8 mouse cellular contexts compared by ENCODE assay signal in genomic region chr4:123667260-123667867, GRCm38 (mm10). TPM values are rescaled to one million over a fixed set of nuclear protein-coding genes. Genes with fewer than 3 reads are reported as not detected.
DNase-seq lines count a peak whose midpoint lies in the region; ATAC-seq and TF ChIP-seq lines count a peak whose summit lies in the region.

No protein-coding gene starts in this region.

- TF ChIP-seq CTCF in small intestine, adult 2 months (IDR thresholded peaks at IDR 0.05; ENCODE audit: extremely low read depth, insufficient read length, insufficient replicate concordance, low read depth, low read length) = peak; percentile 60; the same call in 1 of the 2 replicates

- H3K4me1 ChIP-seq in heart, embryonic 11.5 days (ENCODE audit: control insufficient read depth, insufficient read depth, low read length) = peaks cover 23% of the 10 kb centered on the region
- peaks cover 59% of the 10 kb centered on the region for H3K4me1 ChIP-seq in midbrain, embryonic 12.5 days
- peaks cover 2% of the 10 kb centered on the region; the same call in 1 of the 2 replicates for H3K4me1 ChIP-seq in small intestine, adult 2 months (ENCODE audit: control insufficient read depth, insufficient read depth, insufficient read length, low read length)

- no peaks in the 10 kb centered on the region for H3K36me3 ChIP-seq in heart, embryonic 11.5 days (ENCODE audit: control insufficient read depth, insufficient read depth, low read length)
- H3K36me3 ChIP-seq in midbrain, embryonic 12.5 days = no peaks in the 10 kb centered on the region
- no peaks in the 10 kb centered on the region for H3K36me3 ChIP-seq in small intestine, adult 2 months (ENCODE audit: control insufficient read depth, insufficient read depth, low read length)

- no peak overlapping the region for H3K27ac ChIP-seq in heart, embryonic 11.5 days (ENCODE audit: low read depth, low read length)
- peak overlapping the region; percentile 61 for H3K27ac ChIP-seq in midbrain, embryonic 12.5 days (replicated peaks)
- no peak overlapping the region for H3K27ac ChIP-seq in small intestine, adult 2 months (ENCODE audit: insufficient read depth, low read depth, low read length)

- intact Hi-C loops in left cerebral cortex, postnatal 25 days (cut with DNase I) = loop anchor here (2.0 to 10.0 kb wide), 3 partner anchors 73 to 363 kb away; no protein-coding TSS in a partner anchor

- peak; percentile 94 for DNase-seq in heart, adult 11 months
- peak; percentile 76 to 93 for DNase-seq in cerebellum, postnatal 36 days
- DNase-seq in gastrocnemius, adult 18-20 months (ENCODE audit: low spot score) = peak; percentile 86
- peak; percentile 91 for DNase-seq in hindlimb bud, embryonic 11.5 days (ENCODE audit: extremely low spot score, low read depth, low spot score)
- peak; percentile 87 to 93 for DNase-seq in left cerebral cortex, postnatal 25 days (ENCODE audit: low spot score in 2 of 2)

- no peak for ATAC-seq in heart, embryonic 11.5 days (replicated peaks; ENCODE audit: insufficient number of reproducible peaks, low FRiP score, low TSS enrichment)
- no peak for ATAC-seq in midbrain, embryonic 12.5 days (ENCODE audit: low FRiP score, low read depth)

- WGBS in heart, embryonic 11.5 days (ENCODE audit: insufficient replicate concordance) = 60% methylated on average over 1 of the region's 1 CpGs
- 6% methylated on average over 1 of the region's 1 CpGs for WGBS in midbrain, embryonic 12.5 days
- 78% methylated on average over 1 of the region's 1 CpGs for WGBS in small intestine, adult 2 months

- no peak overlapping the region for H3K4me3 ChIP-seq in heart, embryonic 11.5 days (ENCODE audit: low read depth, low read length)
- H3K4me3 ChIP-seq in midbrain, embryonic 12.5 days = no peak overlapping the region
- H3K4me3 ChIP-seq in small intestine, adult 2 months (ENCODE audit: low read depth, low read length) = no peak overlapping the region

- no peaks in the 10 kb centered on the region for H3K27me3 ChIP-seq in heart, embryonic 11.5 days (ENCODE audit: control insufficient read depth, insufficient read depth, low read length)
- H3K27me3 ChIP-seq in midbrain, embryonic 12.5 days = no peaks in the 10 kb centered on the region
- H3K27me3 ChIP-seq in small intestine, adult 2 months (ENCODE audit: control insufficient read depth, insufficient read depth, low read length) = 0 out of 2 replicates have a peak, but pooled peaks cover 2% of the 10 kb centered on the region

- no peak for TF ChIP-seq POLR2A in small intestine, adult 2 months (IDR thresholded peaks at IDR 0.05; ENCODE audit: low read depth, low read length)

- no peak overlapping the region for H3K4me2 ChIP-seq in heart, embryonic 11.5 days
- H3K4me2 ChIP-seq in midbrain, embryonic 12.5 days (replicated peaks) = peak overlapping the region; percentile 18; the same call in 1 of the 2 replicates

- H3K9ac ChIP-seq in heart, embryonic 11.5 days (ENCODE audit: low read depth, low read length) = no peak overlapping the region
- H3K9ac ChIP-seq in midbrain, embryonic 12.5 days (replicated peaks) = peak overlapping the region; percentile 25; the same call in 1 of the 2 replicates

- H3K9me3 ChIP-seq in heart, embryonic 11.5 days (replicated peaks; ENCODE audit: control insufficient read depth, low read length) = no peaks in the 10 kb centered on the region
- no peaks in the 10 kb centered on the region for H3K9me3 ChIP-seq in midbrain, embryonic 12.5 days

RNA-seq across cellular contexts. Expression of gene Macf1, which starts 16.8 kb away (rescaled TPM):
- polyA plus RNA-seq in heart, embryonic 11.5 days (2014; fragmentation: Nextera tagmentation; extraction: Ambion mirVana) = 68.5 and 108 TPM in 2 replicates
- 10 to 100 TPM; 49.0 to 55.4 TPM for total RNA-seq in gastrocnemius, adult 18-20 months (2021)
- total RNA-seq in left cerebral cortex, postnatal 25 days (2021) = 100 to 1,000 TPM; 202 to 222 TPM
- 78.3 and 79.3 TPM in 2 replicates for polyA plus RNA-seq in midbrain, embryonic 12.5 days (2016; fragmentation: Nextera tagmentation; extraction: Ambion mirVana)
- 14.9 and 22.3 TPM in 2 replicates for polyA plus RNA-seq in small intestine, adult 2 months (2012; rRNA removed)

RNA-seq across cellular contexts. Expression of gene Ndufs5, which starts 50.6 kb away (rescaled TPM):
- 490 and 495 TPM in 2 replicates for polyA plus RNA-seq in heart, embryonic 11.5 days (2014; fragmentation: Nextera tagmentation; extraction: Ambion mirVana)
- 100 to 1,000 TPM; 270 to 291 TPM for total RNA-seq in gastrocnemius, adult 18-20 months (2021)
- 100 to 1,000 TPM; 184 to 187 TPM for total RNA-seq in left cerebral cortex, postnatal 25 days (2021)
- 318 and 329 TPM in 2 replicates for polyA plus RNA-seq in midbrain, embryonic 12.5 days (2016; fragmentation: Nextera tagmentation; extraction: Ambion mirVana)
- 7.1 and 16.5 TPM in 2 replicates for polyA plus RNA-seq in small intestine, adult 2 months (2012; rRNA removed)

Comparison
In these comparisons a context has a peak if more than half of its experiments do, and no peak if none do; other contexts are left out.
1. RNA of gene Ndufs5, which starts 50.6 kb away (polyA plus RNA-seq): 490 to 495 TPM in heart, embryonic 11.5 days and 318 to 329 TPM in midbrain, embryonic 12.5 days; 7.1 to 16.5 TPM in small intestine, adult 2 months; every median in the first group is over 10 times any median in the second.
2. Peak in every context shown above with its lines, with median percentiles within 50 percentile points of each other: DNase-seq.